Mouse (Mus musculus) neutrophil, adult 83 days (primary cell): ENCODE data around the gene Olfr715. TPM values are rescaled to one million over a fixed set of nuclear protein-coding genes. Genes with fewer than 3 reads are reported as not detected.

Source experiments
- total RNA-seq, 2 experiments: library from RNA; stranded (reverse); gene quantifications; one replicate each; pipeline ENCODE4 v1.2.4; 2023

Gene Olfr715
- not detected for total RNA-seq

DNA sequence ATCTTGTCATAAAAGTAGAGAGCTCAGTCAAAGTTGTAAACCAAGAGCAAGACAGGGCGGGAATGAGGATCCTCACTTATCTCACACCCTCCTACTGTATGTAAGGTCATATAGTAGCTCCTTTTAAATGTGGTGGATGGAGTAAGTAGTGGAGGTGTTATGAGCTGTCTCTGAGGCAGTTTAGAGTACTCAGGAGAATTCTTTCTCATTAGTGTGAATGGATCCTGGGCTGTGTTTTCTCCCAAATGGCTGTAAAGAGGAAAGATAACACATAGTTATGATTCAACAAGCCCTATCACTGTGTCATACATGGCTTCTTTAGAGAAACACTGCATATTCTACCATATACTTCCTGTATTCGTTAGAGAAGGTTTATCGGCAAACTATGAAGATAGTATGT, at the start of gene Olfr715:
Gene Olfr715, minus strand, starts transcription at position 101 of the 400 bp plus-strand sequence.

DNA sequence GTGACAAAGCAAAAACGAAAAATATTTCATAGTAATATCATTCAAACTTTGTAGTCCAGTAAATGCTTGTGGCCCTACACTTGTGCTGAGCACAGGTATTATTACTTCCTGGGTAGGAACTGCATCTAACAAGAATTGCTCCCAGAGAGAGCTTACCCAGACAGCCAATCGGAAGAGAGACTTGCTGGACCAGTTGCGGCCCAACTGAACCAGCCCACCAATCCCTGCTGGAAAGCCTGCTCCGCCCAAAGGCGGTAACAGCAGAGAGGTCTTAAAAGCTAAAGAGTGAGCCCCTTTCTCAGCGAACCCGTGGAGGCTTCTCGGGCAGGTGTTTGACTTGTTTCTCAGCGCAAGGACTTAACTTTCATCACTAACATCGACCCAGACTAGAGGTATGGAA, 35.8 kb upstream of the Olfr715 start, which contains the start of gene Nlrp14:
Gene Nlrp14, plus strand, starts transcription at position 301 of the 400 bp plus-strand sequence.

DNA sequence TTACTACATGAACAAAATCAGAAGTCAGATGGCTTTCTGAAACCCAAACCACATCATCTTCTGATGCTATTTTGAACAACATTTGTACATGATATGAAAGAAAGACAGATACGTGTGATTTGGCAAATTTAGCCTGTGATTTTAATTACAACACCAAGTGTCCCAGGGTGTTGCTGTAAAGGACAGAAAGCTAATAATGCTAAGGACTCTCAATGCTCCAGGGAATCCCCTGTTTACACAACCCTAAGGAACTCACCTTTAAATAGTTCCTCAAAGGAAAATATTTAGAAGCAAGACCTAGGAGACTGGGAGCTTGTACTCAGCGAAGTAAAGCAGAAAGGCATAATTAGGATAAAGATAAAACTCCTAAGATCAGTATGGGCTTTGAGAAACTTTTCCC, 7.1 kb upstream of the Olfr715 start, which contains the start of gene Olfr716:
Gene Olfr716, plus strand, starts transcription at position 301 of the 400 bp plus-strand sequence.

DNA sequence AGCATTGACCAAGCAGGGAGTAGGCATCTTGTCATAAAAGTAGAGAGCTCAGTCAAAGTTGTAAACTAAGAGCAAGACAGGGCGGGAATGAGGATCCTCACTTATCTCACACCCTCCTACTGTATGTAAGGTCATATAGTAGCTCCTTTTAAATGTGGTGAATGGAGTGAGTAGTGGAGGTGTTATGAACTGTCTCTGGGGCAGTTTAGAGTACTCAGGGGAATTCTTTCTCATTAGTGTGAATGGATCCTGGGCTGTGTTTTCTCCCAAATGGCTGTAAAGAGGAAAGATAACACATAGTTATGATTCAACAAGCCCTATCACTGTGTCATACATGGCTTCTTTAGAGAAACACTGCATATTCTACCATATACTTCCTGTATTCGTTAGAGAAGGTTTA, 20.6 kb downstream of the Olfr715 start, which contains the start of gene Olfr715b:
Gene Olfr715b, minus strand, starts transcription at position 101 of the 400 bp plus-strand sequence.

DNA sequence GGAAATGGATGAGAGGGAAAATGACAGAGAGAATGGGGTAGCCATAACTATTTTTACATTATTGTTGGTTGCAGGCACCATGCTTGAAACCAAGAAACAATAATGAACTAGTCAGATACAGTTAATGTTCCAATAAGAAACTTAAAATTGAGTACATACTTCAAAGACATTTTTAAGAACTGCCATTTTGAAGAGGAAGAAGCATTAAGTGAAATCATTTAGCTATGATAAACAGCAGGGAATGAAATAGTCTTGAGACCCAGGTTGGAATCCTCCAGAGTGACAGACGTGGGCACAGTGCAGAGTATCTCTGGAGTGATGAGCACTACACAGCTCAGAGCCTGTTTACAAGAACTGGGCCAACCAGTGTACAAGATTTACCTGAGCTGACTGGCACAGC, 38.0 kb downstream of the Olfr715 start, which contains the start of gene Olfr17:
Gene Olfr17, plus strand, starts transcription at position 301 of the 400 bp plus-strand sequence.

Other genes starting within 250 kb of the Olfr715 start
- not detected for gene Olfr706, start 242.9 kb downstream of the Olfr715 start, total RNA-seq
- not detected for gene Olfr707, start 229.8 kb downstream of the Olfr715 start, total RNA-seq
- not detected for gene Olfr1532-ps1, start 223.1 kb downstream of the Olfr715 start, total RNA-seq
- under 1 TPM; 0.09 to 0.15 TPM for gene Olfr709-ps1, start 198.9 kb downstream of the Olfr715 start, total RNA-seq
- not detected for gene Olfr710, start 182.8 kb downstream of the Olfr715 start, total RNA-seq
- gene Olfr6, start 167.1 kb downstream of the Olfr715 start, total RNA-seq: not detected
- gene Olfr711, start 155.6 kb downstream of the Olfr715 start, total RNA-seq: not detected
- gene Olfr2, start 125.0 kb downstream of the Olfr715 start, total RNA-seq: not detected
- gene Olfr713, start 99.9 kb downstream of the Olfr715 start, total RNA-seq: not detected
- gene Olfr714, start 60.1 kb downstream of the Olfr715 start, total RNA-seq: not detected
- gene Olfr17, start 37.9 kb downstream of the Olfr715 start, total RNA-seq: not detected
- gene Olfr715b, start 20.7 kb downstream of the Olfr715 start, total RNA-seq: not detected
- not detected for gene Olfr716, start 7.2 kb upstream of the Olfr715 start, total RNA-seq
- gene Nlrp14, start 35.9 kb upstream of the Olfr715 start, total RNA-seq: not detected
- gene Rbmxl2, start 78.4 kb upstream of the Olfr715 start, total RNA-seq: not detected
- gene Syt9, start 239.6 kb upstream of the Olfr715 start, total RNA-seq: not detected